Mouse (Mus musculus): ENCODE measurements around the gene Prdm15. TPM values are rescaled to one million over a fixed set of nuclear protein-coding genes. Genes with fewer than 3 reads are reported as not detected.

Gene Prdm15
- polyA plus RNA-seq, 1 experiment from 2014 or later: 10.4 TPM

Small RNA genes within 50 kb of the gene (microRNA-seq; reads per million reads assigned to microRNA genes)
- not detected for gene Mir6964

Other genes with a start within 250 kb of the Prdm15 start
- gene Tmprss2, start 240.7 kb downstream of the Prdm15 start, polyA plus RNA-seq (2015; fragmentation: Nextera tagmentation; extraction: Ambion mirVana): 12.0 and 15.4 TPM in 2 replicates
- gene Ripk4, start 88.1 kb downstream of the Prdm15 start, polyA plus RNA-seq (2015; fragmentation: Nextera tagmentation; extraction: Ambion mirVana): 18.0 and 18.7 TPM in 2 replicates
- gene C2cd2, start 110.7 kb upstream of the Prdm15 start, polyA plus RNA-seq (2015; fragmentation: Nextera tagmentation; extraction: Ambion mirVana): 15.4 and 17.5 TPM in 2 replicates
- gene Zbtb21, start 110.8 kb upstream of the Prdm15 start, polyA plus RNA-seq (2015; fragmentation: Nextera tagmentation; extraction: Ambion mirVana): 12.0 and 13.6 TPM in 2 replicates
- gene B230307C23Rik, start 145.5 kb upstream of the Prdm15 start, polyA plus RNA-seq (2015; fragmentation: Nextera tagmentation; extraction: Ambion mirVana): 19.5 and 20.2 TPM in 2 replicates
- 18.9 and 19.9 TPM in 2 replicates for gene A630089N07Rik, start 230.6 kb upstream of the Prdm15 start, polyA plus RNA-seq (2015; fragmentation: Nextera tagmentation; extraction: Ambion mirVana)

Data from lung, embryonic 16.5 days (tissue).